Mouse (Mus musculus) olfactory bulb, adult 2 months (tissue): ENCODE results near the gene Tigd3.

Experiments used
- CTCF ChIP-seq: fragments of 200-500 bp; IDR thresholded peaks from 2 replicates; pipeline ENCODE4 v1.5.1; 2012; ENCODE audit warnings: low read depth, mild to moderate bottlenecking, low read length, moderate library complexity; ENCODE audit not compliant: insufficient read depth
- POLR2A ChIP-seq: fragments of 200-500 bp; IDR thresholded peaks from 2 replicates; pipeline ENCODE4 v1.6.1; 2012; ENCODE audit warnings: mild to moderate bottlenecking, low read depth, low read length, moderate library complexity; ENCODE audit not compliant: insufficient read depth

GRCm38 (mm10) chr19:5851481-5851971, 42.4 kb downstream of the Tigd3 start:
- TF ChIP-seq CTCF (no peak), POLR2A (no peak)
